Mouse (Mus musculus): ENCODE data around the gene Mat2a.
"Not testable (repeated sequence)": the region's sequence is repeated elsewhere in the genome, so short reads cannot be mapped to it uniquely, and the experiment has no call there.

Mat2a gene

DNA sequence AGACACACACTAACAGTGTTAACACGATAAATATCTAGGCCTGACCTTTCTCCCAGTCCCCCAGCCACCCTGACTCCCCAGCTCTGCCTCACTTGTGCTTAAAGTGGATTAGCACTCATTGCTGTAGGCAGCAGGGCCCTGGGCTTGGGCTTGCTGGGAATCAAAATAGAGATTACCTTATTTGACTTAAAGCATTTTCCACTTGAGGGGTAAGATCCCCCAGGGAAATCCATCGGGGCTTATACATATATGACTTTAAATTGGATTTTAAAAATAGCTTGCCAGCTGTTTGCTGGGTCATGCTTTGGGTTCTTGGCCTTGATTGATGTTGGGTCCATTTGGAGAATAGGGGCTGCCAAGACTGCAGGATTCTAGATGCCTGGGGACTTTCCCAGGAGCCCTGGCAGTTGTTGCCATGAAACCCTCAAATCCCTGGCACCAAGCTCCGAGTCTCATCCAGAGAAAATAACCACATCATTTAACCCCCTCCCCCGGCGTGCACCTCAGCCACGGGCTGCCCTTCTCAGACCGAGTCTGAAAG lies 15.5 kb upstream of the Mat2a start:
- peak; percentile 27 to 34 for DNase-seq

DNA sequence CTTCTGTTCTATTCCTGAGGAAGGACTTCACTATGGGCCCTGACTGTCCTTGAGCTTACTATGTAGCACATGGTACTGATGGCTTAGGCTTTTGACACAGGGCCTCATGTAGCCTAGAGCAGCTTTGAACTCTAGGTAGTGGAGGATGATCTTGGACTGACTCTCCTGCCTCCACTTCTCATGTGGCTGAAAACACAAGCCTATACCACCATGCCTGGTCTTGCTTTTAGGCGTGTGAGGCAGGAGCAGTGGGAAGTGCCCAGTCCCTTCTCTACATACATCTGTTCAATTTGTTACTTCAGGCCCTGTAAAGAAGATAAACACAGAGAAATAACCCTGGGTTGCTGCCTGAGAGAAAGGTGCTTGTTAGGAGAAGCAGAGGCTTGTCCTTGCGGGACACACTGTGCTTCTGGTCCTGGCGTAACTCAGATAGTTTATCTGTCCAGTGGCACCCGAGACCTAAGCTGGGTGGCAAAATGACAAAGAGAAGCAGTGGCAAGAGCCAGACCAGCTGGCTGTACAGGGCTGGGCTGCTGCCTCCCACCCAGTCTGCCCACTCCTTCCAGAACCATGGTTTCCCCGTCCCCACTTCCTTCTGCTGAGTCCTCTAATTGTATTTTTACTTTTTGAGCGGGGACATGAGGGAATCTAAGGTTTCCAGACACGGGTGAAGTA lies 14.9 kb upstream of the Mat2a start:
- DNase-seq = no peak

GRCm38 (mm10) chr6:72453578-72453977 lies 14.2 kb upstream of the Mat2a start:
- DNase-seq = no peak

GRCm38 (mm10) chr6:72452329-72452728 lies 13.0 kb upstream of the Mat2a start:
- no peak for DNase-seq

DNA sequence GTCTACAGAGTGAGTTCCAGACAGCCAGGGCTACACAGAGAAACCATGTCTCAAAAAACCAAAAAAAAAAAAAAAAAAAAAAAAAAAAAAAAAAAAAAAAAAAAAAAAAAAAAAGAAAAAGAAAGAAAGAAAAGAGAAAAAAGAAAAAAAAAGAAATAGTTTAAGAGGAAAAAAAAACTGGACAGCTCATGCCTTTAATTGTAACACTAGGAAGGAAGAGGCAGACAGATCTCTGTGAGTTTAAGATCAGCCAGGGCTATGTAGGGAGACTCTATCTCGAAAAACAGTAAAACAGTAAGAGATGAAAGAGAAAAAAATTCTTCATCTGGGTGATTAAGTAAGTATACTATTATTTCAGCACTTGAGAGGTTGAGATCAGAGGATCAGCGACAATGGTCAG lies 12.4 kb upstream of the Mat2a start:
- DNase-seq = not testable (repeated sequence)

GRCm38 (mm10) chr6:72447487-72447886 lies 8.1 kb upstream of the Mat2a start:
- no peak for DNase-seq

GRCm38 (mm10) chr6:72445011-72445410 lies 5.7 kb upstream of the Mat2a start:
- DNase-seq = no peak

DNA sequence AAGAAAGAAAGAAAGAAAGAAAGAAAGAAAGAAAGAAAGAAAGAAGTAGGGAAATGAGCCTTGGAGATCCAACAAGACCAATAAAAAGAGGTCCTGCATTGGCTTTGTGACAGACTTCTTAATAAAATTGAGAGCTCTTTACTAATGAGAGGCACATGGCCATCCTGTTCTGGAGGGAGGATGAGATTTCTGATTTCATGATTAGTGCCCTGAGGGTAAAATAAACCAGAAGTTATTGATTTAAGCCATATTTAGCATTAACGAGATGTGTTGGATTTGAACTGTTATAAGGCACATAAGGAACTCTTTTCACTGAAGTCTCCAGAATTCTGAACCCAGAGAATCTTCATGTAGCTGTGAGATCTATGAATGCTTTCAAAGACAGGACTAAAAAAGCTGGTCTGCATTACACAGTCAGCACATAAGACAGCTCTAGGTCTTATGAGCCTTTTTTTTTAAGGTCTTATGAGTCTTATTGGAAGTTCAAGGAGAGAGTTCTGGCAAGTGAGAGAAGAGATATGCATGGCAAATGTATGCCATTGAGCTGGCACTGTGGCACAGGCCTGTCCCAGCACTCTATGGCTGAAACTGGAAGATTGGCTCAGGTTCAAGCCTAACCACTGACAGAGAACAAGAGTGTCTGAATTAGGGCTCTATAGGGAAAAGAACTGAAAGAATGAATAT lies 3.7 kb upstream of the Mat2a start:
- DNase-seq = no peak

DNA sequence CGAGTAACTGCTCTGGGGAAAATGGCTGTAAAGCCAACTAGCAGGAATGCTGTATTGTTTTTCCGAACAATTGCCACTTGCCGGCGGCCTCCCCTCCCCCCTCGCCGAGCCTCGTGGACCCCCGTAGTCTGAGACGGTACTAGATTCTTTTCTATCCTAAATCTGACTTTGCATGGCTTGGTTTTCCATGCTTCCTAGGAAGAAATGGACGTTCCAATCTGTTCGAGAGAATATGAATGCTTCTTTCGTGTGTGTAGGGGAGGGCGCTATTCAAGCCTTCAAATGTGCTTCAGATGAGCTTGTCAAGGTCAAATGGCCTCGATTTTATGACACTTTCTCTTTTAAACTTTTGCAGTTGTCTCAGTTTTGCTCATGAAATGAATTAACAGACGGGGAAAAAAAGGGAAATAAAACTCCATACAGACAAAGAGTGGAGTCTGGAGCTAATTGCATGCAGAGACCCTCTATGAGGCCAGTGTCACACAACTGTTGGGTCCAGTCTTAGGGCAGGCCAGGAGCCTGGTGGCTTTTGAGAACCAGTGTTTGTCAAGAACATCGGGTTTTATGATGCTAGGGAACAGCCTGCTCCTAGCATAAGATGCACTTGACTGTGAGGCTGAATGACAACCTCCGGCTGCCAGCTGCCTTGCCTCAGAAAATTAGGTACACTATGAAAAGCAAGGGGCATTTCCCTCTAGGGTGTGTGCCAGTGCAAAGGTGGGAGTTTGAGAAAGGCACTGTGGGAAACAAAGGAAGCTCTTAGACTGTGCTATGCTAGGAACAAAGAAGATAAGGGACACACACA lies 1.0 kb upstream of the Mat2a start:
- peak; percentile 45 to 62 for DNase-seq

DNA sequence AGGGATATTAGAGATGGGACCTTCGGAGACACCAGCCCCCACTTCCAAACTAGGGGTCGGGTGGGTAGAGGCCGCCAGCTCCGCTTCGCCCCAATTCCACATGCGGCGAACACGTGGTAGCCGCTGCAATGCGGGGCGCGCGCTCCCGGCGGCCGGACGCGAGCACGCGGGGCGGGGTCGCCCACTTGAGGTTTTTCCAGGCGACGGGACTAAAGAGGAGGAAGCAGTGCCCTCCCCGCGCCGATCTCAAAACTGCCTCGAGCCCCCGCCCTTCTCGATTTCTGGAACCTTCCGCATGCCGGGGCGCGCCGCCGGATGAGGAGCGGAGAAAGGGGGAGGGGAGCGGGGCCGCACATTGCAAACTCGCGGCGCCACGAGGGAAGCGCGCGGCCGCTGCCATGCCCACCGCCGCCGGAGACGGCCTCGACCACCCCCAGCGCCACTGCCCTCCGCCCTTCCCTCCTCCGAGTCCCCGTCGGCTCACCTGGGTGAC lies 450 bp downstream of the Mat2a start:
- peak; percentile 94 to 97 for DNase-seq

GRCm38 (mm10) chr6:72438226-72438625 lies 1.1 kb downstream of the Mat2a start:
- DNase-seq = no peak

GRCm38 (mm10) chr6:72432153-72432552 lies 7.2 kb downstream of the Mat2a start:
- no peak for DNase-seq

DNA sequence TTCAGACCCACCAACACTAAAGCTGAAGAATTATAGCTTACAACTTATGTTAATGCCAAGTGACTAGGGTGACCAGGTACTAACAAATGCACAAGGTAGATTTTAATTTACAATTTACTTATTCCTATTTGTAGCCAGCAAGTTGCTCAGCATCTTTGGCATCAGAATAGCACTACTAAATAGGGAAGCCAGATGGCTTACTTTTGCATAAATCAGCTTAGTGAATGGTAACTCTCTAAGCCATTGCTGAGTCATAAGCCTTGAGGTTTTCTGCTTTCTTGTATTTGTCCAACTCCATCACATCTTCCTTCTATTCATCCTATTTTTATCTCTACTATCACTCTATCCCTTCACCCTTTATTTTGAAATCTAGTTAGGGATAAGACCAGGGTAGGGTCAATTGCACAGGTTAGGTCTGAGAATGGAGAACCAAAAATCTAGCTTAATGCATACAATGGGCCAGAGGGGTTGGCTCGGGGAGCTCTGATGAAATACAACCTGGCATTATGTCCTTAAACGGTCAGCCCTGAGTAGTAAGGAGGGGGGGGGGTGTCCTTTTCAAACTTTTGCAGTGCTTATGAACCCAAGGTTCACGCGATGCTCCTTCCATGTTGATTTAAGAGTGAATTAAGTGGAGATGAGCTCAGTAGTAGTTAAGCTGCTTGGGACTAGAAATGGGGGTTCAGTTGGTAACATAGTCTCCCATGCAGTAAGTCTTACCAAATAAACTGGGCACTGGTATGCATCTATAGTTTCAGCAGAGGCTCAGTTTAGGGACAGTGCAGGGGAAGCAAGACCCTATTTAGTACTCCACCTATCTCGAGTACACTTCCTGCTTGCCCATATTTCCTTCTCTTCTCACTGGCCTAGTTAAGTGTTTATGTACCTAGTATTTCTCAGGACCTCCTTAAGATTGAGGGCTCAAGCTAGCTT lies 8.1 kb downstream of the Mat2a start:
- no peak for DNase-seq

DNA sequence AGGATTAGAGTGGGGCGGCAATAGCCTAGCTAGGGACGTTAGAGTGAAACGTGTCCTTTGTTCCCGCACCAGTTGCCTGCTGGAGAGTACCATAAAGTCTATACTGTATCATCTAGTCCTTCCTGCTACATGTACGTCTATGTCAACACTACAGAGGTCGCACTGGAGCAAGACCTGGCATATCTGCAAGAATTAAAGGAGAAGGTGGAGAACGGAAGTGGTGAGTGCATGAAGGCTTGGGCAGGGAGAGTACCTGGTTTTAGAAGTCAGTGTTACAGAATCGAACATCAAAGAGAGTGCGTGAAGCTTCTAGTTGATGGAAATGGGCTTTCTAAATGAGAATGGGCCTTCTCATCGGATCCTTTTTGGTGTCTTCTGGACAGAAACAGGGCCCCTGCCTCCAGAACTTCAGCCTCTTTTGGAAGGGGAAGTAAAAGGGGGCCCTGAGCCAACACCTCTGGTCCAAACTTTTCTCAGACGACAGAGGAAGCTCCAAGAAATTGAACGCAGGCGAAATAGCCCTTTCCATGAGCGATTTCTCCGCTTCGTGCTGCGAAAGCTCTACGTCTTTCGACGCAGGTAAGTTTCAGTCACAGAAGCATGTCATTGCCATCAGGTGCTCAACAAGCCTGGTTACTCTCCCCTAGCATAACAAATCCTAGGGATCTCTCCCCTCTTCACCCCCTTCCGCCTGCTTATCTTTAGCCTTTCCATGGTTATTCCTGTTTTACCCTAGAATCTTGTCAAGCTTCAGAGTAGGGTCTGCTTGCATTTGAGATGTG lies 10.1 kb downstream of the Mat2a start:
- DNase-seq = no peak

GRCm38 (mm10) chr6:72428036-72428435 lies 11.3 kb downstream of the Mat2a start:
- peak; percentile 86 to 92 for DNase-seq

GRCm38 (mm10) chr6:72425646-72426045 lies 13.7 kb downstream of the Mat2a start:
- no peak for DNase-seq

DNA sequence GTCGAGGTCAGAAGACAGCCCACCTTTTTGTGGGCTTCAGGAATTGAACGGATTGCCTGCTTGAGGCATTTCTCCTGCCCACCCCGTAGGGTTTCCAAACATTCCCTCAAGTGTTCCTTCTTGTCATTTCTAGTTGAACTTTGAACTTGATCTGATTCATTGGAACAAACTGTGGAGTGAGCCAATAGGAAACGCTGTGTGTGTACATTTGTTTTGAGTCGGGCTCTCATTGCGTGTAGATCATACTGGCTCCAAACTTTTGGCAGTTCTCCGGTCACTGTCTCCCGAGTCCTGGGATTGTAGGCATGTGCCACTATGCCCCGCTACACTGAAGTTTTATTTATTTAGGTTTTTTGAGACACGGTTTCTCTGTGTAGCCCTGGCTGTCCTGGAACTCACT lies 18.5 kb downstream of the Mat2a start:
- DNase-seq = no peak

- no peak for DNase-seq
Measured at GRCm38 (mm10) chr6:72419806-72420205, 19.6 kb downstream of the Mat2a start.

DNA sequence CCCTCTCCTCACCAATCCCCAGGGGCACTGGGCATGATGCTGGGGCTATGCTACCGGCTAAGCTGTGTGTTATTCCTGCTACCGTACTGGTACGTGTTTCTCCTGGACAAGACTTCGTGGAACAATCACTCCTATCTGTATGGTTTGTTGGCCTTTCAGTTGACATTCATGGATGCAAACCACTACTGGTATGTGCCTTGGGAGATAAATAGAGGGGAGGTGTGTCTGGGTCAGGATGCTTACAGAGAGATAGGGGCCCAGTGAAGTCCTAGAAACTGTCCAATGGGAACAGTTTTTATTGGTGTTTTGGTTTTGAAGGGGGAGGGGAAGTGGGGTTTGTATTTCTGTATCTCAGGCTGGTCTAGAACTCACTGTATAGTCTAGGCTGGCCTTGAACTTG lies 21.1 kb downstream of the Mat2a start:
- DNase-seq = no peak

GRCm38 (mm10) chr6:72415964-72416772 lies 23.2 kb downstream of the Mat2a start:
- no peak for DNase-seq

Data from cerebellum, postnatal 14 days (tissue).